Mouse (Mus musculus) retina, postnatal 1 day (tissue): ENCODE data around the gene Ntng1.

Experiments
- DNase-seq: peaks from one replicate; pipeline ENCODE4 v3.0.0-alpha.2; 2012

The Ntng1 gene

DNA sequence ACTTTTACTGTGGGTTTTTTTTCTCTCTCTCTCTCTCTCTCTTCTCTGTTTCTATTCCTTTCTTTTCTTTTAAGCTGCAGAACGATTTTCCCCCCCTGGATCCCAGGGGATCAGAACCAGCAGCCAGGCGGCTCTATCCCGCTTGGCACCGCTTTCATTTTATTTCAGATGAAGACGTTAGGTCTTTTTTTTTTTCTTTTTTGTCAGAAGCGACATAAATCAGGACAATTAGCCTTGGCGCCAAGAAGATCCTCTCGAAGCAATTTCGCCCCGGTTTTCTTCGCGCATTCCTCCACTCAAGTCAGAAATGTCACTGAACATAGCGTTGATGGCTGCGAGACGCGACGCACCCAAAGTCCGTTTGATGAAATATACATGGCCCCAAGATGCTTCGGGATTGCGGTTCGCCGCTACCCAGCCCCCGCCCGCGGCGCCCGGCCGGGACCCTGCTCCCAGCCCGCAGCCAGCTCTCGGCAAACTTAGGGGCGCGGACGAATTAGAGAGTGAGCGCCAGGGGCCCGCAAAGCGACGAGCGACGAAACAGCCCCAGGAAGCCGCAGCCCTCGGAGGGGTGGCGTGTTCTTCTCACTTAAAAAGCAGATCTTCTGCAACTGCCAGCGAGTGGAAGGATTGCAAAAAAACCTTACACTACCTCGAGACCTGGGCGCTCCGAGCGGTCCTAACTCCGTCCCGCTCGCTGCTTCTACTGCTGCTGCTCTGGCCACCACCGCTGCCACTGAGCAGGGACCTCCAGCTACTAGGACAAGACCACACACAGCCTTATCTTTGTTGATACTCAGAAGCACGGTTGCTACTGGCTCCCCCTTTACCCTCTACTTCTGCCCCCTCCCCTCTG is at the start of gene Ntng1:
Gene Ntng1, minus strand, starts transcription at position 806 of the 856 bp plus-strand sequence.
- DNase-seq: peak; percentile 72

DNA sequence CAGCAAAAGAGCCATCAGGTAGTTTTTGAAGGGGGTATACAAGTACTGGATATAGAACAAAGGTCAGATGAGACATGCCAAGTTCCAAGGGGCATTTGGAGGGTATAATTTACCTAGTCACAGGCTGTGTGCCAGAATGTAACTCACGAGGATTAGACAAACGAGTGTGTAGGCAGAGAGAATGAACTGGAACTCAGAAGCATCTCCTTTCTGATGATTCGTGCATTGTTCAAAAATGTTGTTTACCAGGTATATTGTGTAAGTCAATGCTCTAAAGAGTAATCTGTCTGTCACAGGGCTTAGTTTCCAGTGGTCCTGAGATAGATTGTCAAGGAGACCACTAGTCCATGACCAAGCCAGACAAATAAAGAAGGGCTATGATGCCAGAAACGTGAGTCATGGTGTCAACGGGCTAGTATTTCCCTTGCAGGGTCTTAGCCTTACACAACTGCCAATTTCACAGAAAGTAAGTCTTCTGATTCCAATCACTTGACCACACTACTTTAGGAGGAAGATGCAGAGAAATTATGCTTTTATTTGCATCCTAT is 43.7 kb upstream of the Ntng1 start:
- no peak for DNase-seq

DNA sequence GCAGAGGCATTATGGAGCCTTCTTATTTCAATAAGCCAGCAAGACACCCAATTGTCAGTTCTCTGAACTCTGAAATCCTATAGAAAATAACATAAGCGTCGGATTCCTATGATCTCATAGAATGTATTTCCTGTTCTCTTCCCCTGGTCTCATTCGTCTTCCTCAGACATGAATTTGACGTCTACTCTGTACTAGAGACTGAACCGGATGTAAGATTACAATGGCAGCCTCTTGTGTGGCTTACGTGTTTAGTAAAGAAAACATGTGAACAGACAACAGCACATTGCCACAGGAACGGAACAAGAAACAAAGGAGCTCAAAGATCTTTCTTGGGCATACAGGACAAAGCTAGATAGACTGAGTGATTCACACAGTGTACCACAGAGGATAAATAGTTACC is 5.3 kb upstream of the Ntng1 start:
- no peak for DNase-seq

DNA sequence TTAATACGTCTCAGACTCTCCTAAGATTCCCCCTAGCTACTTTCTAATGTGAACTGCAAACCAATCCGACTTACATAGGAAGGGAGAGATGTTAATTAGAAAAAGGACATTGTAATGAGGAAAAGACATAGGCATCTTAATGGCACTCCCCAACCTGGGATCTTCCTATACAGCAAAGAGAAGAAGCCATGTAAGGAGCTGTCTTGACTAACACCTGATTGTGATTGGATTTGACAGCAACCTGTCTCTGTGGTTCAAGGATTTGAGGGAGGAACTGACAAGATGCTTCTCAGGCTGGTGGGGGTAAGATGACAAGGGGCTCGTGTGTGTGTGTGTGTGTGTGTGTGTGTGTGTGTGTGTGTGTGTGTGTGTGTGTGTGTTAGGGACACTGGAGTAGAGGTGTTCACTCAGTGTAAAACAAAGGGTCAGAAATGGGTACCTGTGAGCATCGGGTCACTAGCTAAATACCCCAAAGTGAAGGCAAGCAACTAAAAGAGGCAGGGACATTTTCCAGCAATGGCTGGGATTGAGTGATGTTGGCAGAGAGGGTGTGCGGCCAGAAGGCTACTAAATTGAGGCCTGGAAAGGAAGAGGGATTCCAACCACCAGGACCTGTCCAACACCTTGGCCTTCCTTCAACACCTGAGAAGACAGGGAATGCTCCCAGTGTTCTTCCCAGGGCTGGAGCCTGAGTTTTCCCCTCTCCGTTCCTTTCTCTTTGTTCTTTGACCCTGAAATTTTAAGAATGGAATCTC is 667 bp upstream of the Ntng1 start:
- DNase-seq: peak; percentile 69

DNA sequence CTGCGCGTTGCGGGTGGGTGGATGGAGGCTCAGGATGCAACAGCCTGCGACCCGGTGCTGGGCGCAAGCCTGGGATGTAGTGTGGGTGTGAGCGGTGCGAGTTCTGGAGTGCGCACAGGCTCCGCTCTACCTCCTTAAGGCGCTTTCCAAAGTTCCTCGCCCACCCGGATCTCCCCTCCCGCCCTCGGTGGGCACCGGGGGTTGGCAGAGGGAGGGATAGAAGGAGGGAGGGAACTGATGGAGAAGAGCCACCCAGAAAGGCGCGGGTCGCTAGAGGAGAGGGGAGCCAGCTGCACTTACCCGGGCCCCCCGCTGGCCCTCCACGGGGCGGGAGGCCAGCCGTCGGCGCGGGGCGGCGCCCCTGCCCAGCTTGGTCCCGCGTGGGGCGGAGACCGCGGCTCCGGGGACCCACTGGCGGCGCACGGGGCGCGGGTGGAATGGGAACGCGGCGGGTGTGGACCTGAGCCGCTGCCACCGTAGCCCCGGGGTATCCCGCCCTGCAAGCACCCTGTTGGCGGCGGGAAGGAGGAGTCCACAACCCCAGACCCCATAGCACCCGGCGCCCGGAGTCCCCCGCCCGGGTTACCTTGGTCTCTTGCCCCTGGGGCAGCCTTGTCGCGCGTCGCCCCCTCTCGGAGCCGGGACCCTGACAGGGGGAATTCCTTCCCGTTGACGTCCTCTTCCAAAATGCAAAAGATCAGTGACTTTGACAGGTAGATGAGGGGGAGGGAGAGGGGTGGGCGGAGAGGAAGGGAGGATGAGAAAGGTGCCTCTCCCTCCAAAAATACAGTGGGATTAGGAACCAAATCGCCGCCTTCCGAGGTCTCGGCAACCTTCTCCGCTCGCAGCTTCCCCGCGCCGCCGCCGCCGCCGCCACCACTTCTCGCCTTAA is 1.3 kb downstream of the Ntng1 start:
- DNase-seq: peak; percentile 60

DNA sequence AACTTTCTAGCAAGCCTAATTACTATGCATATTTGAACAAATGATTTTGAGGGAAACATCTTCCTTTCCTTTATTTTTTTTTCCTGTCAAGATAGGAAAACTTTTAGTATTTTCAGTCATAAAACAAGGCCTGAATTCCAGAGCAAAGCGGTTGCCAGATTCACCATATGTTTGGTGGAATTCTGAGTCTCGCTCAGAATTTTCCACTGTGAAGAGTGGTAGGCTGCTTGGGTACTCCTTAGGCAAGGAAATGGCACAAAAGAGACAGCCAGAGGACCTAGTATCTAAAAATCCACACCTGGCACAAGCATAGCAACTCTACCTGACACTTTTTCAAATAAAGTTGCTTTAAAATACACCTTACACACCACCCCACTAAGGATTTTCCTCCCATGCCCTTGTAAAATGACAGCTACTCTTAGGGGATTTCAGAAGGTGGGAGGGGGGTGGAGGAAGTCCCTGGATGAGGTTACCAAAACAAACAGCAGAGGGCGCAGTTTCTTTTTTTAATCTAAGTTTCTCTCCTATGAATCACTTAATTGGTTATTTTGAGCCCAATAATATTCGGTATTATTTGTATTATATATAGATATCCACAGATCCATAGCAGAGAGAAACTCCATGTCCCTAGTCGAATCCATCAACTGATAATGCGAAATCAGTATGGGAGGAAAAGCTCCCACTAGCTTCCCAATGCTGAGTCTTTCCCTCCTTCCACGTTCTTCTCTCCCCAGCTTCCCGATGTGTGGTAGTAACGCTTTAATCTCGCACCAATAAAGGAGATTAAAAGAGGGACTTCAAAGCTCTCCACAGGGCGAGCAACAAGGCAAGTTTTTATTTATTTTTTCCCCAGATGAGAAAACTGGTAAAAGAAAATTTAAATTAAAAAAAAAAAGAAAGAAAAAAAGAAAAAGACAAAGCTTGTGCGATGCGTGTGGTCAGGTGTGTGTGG is 2.2 kb downstream of the Ntng1 start:
- peak; percentile 82 for DNase-seq

DNA sequence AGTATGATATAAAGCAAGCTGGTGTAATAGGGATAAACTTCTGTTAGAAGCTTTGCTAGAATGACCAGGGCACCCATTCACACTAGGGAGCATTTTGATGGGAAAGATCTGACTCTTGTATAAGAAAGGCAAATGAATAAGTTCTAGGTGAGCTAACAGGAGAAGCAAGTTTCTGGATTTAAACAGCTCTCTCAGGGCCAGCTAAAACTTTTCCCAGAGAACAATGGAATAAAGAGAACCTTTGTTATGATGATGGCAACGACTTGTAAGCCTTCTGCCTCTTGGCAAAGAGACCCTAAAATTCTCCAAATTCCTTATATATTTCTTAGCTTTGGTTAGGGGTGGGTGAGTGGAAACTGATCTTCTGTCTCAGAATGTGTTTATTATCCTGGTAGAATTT is 7.7 kb downstream of the Ntng1 start:
- no peak for DNase-seq

DNA sequence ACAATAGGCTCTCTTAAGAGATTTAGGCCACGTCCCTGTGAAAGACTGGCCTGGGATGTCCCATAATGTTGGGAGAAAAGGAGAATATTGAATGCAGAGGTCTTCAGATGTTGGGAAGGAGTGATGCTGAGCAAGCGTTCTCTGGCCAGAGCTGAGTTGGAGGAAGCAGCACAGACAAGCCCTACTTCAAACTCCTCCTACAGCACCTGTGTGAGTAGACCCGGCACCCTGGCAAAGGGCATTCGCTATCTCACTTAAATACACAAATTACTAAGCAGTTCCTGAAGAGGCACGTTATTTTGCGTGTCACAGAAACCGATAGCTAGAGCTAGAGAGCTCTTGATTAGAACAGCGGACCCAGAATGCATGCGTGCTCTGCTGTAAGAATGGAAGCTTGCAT is 10.7 kb downstream of the Ntng1 start:
- DNase-seq: no peak

DNA sequence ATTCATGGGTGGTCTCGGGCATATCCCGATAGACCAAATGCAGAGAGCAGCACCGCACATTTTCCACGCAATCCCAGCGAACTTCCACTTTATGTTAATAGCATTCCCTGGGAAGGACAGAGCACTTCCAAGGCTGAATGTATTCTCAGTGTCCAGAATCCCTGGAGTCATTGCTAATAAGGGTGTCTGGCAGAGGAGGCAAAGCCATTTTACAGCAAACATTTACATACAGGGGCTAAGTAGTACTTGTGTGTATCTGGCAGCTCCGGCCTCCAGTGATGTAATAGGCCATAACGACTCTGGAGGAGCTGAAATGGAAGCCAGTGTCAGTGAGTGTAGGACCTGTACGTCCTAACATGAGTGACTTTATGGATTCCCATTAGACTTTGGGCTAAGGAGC is 11.5 kb downstream of the Ntng1 start:
- DNase-seq: peak; percentile 31

DNA sequence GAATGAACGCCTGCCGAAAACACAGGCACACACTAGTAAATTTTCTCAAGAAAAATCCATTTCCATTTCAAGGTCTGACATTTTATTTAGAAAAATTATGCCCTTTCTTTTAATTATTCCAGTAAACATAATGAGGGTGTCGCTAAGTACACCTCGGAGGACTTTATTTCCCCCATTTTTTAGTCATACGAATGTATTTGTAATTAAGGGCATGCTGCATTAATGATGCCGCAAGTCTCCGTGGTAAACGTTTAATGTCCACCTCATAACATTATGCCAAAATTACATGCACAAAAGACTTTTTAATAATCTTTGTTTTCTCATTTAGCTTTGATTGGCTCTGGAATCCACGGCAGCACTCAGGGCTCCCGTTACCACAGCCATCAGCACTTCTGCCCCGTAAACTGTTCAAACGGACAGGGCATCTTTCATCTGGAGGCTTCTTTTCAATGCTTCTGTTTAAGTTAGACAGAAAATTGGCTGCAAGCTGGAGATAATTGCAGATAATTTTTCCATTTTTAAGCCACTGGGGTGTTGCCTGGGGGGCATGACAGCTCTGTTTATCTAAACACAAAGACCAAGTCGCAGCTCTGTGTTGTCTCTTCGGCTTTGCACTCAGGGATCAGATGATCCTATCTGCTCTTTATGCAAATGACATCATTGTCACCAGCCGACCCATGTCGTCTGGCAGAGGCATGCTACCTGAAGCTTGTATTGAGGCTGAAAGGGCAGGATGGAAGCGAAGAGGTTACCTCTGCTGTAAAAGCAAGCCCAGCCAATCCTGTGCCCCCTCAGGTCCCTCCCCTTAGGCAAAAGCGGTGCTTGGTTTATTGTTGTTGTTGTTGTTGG is 12.5 kb downstream of the Ntng1 start:
- peak; percentile 46 for DNase-seq

DNA sequence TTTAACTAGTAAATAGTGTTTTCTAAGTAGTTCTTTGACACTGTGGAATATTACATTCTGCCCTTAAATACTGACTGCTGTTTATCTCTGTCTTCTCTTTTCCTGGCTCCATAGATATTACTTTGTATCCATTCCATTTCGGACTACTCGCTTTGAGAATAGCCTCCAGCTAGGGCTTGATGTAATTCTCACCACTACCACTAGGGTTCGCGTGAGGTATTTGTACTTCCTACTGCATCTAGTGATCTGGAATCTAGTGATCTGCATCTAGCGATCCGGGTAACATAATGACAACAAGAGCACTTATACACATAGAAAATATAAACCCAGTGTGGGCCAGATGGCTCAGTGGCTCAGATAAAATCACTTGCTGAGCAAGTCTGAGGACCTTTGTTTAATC is 14.2 kb downstream of the Ntng1 start:
- no peak for DNase-seq

DNA sequence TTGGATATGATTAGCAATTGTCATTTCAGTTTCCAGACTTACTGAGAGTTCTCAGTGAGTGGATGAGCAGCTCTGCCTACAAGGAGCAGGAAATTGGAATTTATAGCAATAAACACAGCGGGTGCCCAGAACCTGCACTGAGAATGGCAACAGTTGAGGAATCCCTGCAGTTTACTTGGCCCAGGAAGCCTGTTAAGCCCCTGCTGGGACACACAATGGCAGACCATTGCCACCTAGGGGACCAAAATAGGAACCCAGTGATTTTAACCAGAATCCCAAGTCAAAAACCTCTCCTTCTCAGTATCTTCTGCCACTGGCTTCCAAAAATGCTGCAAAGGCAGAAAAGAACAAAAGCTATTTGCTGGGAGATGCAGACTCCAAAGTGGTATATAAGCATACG is 37.8 kb downstream of the Ntng1 start:
- no peak for DNase-seq

DNA sequence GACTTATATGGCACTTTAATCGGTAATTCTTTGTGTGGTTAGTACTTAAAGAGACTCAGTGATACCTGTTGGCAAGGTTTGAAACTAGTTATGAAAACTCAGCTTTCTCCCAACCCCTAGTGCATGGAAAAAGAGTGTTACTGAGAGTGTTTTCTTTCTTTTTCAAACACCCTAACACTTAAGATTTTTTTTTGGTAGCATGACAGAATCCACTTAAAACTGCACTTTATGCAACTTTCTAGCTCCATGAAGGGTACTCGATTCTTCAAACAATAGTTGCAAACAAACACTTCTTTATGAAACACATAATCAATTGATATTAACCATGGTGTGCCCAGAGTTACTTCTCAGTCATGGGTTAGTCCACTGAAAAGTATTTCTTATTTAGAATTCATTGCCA is 49.4 kb downstream of the Ntng1 start:
- no peak for DNase-seq

DNA sequence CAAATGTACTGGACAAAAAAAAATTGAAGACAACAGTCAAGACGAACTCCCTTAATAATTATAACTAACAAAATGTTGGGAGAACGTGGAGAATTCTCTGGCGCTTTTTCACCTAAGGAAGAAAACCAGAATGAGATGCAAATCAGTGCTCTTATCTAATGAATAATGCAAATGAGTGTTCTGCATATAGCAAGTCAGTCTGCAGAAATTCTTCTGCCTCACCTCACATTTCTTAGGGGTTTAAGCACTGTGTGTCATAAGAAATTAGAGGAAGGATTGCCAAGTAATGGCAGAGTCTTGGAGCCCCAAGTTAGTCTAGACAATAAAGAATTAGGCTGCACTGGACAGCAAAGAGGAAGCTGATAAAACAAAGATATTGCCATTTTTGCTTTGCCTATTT is 49.8 kb downstream of the Ntng1 start:
- no peak for DNase-seq

DNA sequence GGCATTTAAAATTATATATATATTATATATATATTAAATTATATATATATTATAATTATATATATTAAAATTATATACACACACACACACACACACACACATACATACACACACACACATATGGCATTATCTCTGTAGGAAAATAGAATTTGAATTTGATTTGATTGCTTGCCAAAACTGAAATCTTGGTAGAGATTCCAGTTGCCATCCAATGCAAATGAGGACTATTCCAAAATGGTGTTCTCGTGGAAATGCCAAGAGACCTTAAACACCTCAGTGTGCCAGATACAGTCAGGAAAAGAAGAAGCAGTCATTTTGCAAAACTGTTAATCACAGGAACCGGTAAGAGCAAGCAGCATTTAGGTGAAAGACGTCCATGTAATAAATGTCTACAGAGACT is 51.3 kb downstream of the Ntng1 start:
- no peak for DNase-seq

DNA sequence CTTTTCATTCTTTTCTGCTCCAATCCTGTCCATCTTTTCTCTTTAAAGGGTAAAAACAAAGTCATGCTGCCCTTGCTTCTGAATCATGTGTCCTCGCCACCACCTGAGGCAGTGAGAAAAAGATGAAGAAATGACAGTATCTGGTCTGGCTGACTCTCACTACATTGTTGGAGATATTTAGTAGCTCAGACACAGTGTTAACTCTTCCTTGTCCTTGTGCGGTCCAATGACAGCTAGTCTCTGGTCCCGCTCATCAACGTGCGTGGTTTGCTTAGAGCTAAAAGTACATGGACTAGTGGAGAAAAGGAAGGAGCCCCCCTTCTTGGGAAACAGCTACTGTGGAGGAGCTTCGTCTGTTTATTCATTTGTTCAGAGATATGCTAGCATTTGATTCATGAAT is 56.6 kb downstream of the Ntng1 start:
- no peak for DNase-seq

DNA sequence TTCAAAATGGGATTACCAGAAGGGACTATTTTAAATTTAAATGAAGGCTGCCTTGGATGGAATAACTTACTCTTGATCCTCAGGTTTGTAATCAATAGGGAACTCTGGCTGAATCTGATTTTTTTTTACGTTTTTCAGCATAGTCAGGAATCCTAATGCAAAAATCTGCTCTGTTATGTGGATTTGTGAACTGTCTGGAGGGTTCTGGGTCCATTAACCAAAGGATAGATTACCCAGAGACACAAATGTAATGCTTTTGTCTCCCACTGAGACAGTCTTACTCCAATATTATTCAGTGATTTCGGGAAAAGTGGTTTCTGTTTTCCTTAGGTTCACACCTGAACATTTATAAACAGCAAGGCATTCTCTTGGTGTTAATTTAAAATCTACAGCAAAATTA is 58.5 kb downstream of the Ntng1 start:
- DNase-seq: no peak

DNA sequence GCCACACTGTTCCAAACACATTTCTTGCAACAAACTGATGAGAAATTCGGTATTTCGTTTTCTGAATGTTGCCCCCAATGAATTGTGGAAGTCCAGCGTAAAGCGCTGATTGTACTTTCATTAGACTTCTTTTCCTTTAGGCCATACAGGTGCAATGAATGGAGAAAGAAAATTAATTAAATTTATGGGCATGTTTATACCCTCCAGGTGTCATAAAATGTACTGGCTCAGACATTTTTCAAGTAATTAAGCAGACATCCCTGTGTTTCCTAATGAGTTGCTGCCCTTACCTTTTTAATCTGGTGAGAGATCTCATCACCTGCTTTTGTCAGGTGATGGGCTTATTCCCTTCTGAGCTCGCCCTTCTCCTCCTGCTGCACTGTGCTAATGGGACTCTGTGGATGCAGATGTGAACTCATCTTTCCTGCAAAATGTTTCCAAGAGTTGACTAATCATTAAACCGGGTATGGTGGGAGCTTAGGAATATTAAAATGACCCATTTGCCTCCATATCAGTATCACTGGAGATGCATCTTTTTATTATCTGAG is 79.0 kb downstream of the Ntng1 start:
- no peak for DNase-seq

DNA sequence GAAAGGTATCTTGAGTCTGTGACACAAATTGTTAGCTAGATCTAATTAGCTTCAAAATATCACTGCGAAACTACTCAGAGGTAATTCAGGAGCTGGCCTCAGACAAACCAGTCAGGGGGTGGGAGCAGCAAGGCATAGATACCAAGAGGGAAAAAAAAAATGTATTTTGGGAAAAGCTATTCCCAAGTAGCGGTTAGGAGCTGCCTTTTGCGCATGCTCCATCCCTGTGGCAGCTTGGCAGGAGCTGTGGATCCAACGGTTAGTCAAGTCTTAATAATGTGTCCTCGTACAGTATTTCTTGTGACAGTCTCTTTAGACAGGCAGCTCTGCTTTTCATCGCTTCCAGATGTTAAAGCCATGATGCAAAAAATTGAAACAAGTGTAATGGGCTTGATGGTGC is 87.9 kb downstream of the Ntng1 start:
- peak; percentile 6 for DNase-seq

DNA sequence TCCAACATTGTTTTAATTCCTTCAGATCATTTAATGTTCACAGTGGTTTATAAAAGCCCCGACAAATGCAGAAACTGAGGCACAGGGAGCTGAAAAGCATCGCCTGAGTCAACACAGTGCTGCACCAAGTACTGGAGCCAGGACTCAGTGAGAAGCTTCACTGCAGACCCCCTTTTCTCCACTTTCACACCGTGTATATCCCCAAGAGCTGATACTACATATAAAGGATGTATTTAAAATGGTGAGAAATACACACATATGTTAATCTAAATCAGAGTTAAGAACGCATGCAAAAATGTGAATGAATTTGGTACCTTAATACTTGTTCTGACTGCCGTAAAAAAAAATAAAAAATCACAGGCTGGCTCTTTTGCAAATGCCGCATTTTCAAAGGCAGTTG is 88.4 kb downstream of the Ntng1 start:
- no peak for DNase-seq

DNA sequence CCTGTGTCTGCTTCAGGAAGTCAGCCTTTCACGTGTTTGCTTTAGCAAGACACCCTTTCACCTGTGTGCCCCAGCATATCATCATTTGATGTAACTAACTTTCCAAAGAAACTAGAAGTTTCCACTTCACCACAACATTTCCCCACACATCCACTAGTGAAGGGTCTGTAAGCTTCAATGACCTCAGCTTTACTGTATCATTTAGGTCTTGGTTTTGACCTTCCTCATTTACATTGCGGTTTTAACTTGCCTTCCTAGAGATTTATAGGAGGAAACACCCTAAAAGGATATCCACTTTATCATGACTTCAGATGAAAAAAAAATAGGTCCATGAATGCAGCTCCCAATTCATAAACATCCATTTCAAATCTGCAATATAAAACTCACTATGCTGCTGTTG is 89.7 kb downstream of the Ntng1 start:
- DNase-seq: no peak
